Mouse (Mus musculus) liver, embryonic 11.5 days (tissue): ENCODE measurements around the gene Gm17631. TPM values are rescaled to one million over a fixed set of nuclear protein-coding genes. Genes with fewer than 3 reads are reported as not detected.
"Not testable (repeated sequence)": the region's sequence is repeated elsewhere in the genome, so short reads cannot be mapped to it uniquely, and the experiment has no call there.

Experiments used
- ATAC-seq: fragments of 200-750 bp; cut with Nextera tagmentation; replicated peaks from 2 replicates; pipeline ENCODE4 v1.8.0; 2017; ENCODE audit warnings: moderate number of reproducible peaks, mild to moderate bottlenecking, moderate TSS enrichment, moderate library complexity; ENCODE audit not compliant: low FRiP score
- DNase-seq: peaks from one replicate; pipeline ENCODE4 v3.0.0-alpha.2; 2017; ENCODE audit warnings: low spot score
- H3K27ac ChIP-seq: fragments of 300-500 bp; sonication (generic); 2 replicates; pipeline ENCODE4 v1.5.1; 2014; ENCODE audit warnings: mild to moderate bottlenecking, low read depth, low read length, control low read depth
- H3K27me3 ChIP-seq: fragments of 300-500 bp; sonication (generic); replicated peaks from 2 replicates; pipeline ENCODE4 v1.6.1; 2014; ENCODE audit warnings: low read length, mixed read lengths; ENCODE audit not compliant: control insufficient read depth, insufficient read depth
- H3K36me3 ChIP-seq: fragments of 300-500 bp; sonication (generic); 2 replicates; pipeline ENCODE4 v1.6.1; 2014; ENCODE audit warnings: mild to moderate bottlenecking, low read length, moderate library complexity, mixed read lengths; ENCODE audit not compliant: control insufficient read depth, insufficient read depth
- H3K4me1 ChIP-seq: fragments of 300-500 bp; sonication (generic); replicated peaks from 2 replicates; pipeline ENCODE4 v1.6.1; 2014; ENCODE audit warnings: low read length, mixed read lengths; ENCODE audit not compliant: control insufficient read depth, insufficient read depth
- H3K4me2 ChIP-seq: fragments of 300-500 bp; sonication (generic); 2 replicates; pipeline ENCODE4 v1.6.1; 2014; ENCODE audit warnings: mild to moderate bottlenecking, control low read depth, moderate library complexity
- H3K4me3 ChIP-seq: fragments of 300-500 bp; sonication (generic); 2 replicates; pipeline ENCODE4 v1.5.1; 2014; ENCODE audit warnings: low read depth, low read length, control low read depth
- H3K9ac ChIP-seq: fragments of 300-500 bp; sonication (generic); 2 replicates; pipeline ENCODE4 v1.6.1; 2014; ENCODE audit warnings: low read depth, low read length, control low read depth
- H3K9me3 ChIP-seq: fragments of 300-500 bp; sonication (generic); 2 replicates; pipeline ENCODE4 v1.6.1; 2016; ENCODE audit warnings: low read length, inconsistent platforms, mixed read lengths; ENCODE audit not compliant: control insufficient read depth
- WGBS: fragments of 180-500 bp; shearing (Covaris S2); extraction: QIAGEN DNeasy Blood & Tissue Kit; methylation state at CpG from one replicate; pipeline ENCODE4 v1.1.7; 2014; 5-methylcytosine and 5-hydroxymethylcytosine counted together
- polyA plus RNA-seq: library from polyadenylated mRNA; unstranded; fragments of >200 nt; fragmentation: Nextera tagmentation; extraction: Ambion mirVana; gene quantifications from 2 replicates; pipeline ENCODE4 v1.2.1, GENCODE M21; 2014

The Gm17631 gene
- polyA plus RNA-seq, result not detected in 2 replicates

GRCm38 (mm10) chr6:129862349-129862748 is at the start of gene Gm17631:
Gm17631 (plus strand) TSS chr6:129862649.
- not testable (repeated sequence) for H3K4me1 ChIP-seq, DNase-seq, H3K27me3 ChIP-seq, ATAC-seq, H3K4me2 ChIP-seq, H3K9ac ChIP-seq, H3K4me3 ChIP-seq, H3K27ac ChIP-seq, H3K9me3 ChIP-seq, H3K36me3 ChIP-seq
- WGBS, result no CpG with 5 or more reads among the region's 3 CpGs

DNA sequence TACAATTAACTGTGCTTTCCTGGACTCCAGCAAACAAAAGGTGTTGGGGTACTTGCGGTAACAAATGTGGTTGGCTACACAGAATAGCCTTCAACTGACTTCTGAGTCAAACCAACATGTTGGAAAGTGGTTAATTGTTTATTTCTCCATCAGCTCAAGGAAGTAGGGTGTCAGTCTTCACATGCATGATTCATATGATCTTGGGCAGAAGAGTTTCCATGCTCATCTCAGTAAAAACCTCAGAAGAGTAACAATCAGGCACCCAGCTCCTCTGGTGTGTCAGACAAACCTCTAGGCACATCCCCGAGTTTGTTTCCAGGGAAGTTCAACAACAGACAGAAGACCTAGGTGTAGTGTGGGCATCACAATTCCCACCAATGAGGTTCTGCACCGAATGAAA is 44.7 kb upstream of the Gm17631 start:
- WGBS, result 62% methylated on average over 3 of the region's 3 CpGs
- DNase-seq (no peak), ATAC-seq (no peak)
- no peak overlapping the region for H3K27ac ChIP-seq
- no peaks in the 10 kb centered on the region for H3K4me1 ChIP-seq
- no peak overlapping the region for H3K4me2 ChIP-seq
- no peak overlapping the region for H3K4me3 ChIP-seq
- H3K27me3 ChIP-seq, result no peaks in the 10 kb centered on the region
- H3K36me3 ChIP-seq, result no peaks in the 10 kb centered on the region
- no peaks in the 10 kb centered on the region for H3K9me3 ChIP-seq
- H3K9ac ChIP-seq, result no peak overlapping the region

DNA sequence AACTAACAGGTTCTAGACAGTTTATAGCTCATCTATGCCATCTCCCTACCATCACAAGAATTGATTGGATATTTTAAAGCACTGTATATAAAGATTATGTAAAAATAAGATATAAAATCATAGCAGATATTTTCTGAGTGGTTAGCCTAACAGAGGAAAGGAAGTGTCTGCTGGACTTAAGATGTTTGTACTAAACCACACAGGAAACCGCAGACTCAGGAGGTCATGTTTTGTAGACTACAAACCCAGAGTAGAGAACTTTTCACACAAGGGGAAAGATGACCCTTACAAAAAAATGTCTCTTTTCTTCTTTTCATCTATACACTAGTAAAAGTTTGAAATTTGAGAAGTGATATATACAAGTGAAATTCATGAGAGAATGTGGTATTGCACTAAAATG is 38.4 kb upstream of the Gm17631 start:
- Histone ChIP-seq H3K27ac (no peak overlapping the region), H3K9ac (no peak overlapping the region), H3K27me3 (no peaks in the 10 kb centered on the region), H3K4me2 (no peak overlapping the region), H3K4me1 (no peaks in the 10 kb centered on the region), H3K36me3 (no peaks in the 10 kb centered on the region), H3K9me3 (no peaks in the 10 kb centered on the region), H3K4me3 (no peak overlapping the region)
- DNase-seq (no peak), ATAC-seq (no peak)
- WGBS, result 76% methylated on average over 1 of the region's 1 CpGs

- Histone ChIP-seq H3K4me2 (no peak overlapping the region), H3K36me3 (no peaks in the 10 kb centered on the region), H3K9me3 (no peaks in the 10 kb centered on the region), H3K9ac (no peak overlapping the region), H3K4me3 (no peak overlapping the region), H3K27me3 (no peaks in the 10 kb centered on the region), H3K4me1 (no peaks in the 10 kb centered on the region), H3K27ac (no peak overlapping the region)
- WGBS, result 78% methylated on average over 1 of the region's 1 CpGs
- no peak for ATAC-seq
- DNase-seq, result no peak
Observed at GRCm38 (mm10) chr6:129825559-129825958, 36.9 kb upstream of the Gm17631 start.

- Histone ChIP-seq H3K36me3 (no peaks in the 10 kb centered on the region), H3K9me3 (no peaks in the 10 kb centered on the region), H3K9ac (no peak within 1 kb of the TSS), H3K4me1 (no peaks in the 10 kb centered on the region), H3K27ac (no peak within 1 kb of the TSS), H3K27me3 (no peaks in the 10 kb centered on the region), H3K4me3 (no peak within 1 kb of the TSS), H3K4me2 (no peak within 1 kb of the TSS)
- ATAC-seq (no peak), DNase-seq (no peak)
- 36% methylated on average over 1 of the region's 1 CpGs for WGBS
Observed at GRCm38 (mm10) chr6:129876549-129876948, 14.1 kb downstream of the Gm17631 start, which contains the start of gene Klra17. Klra17 (minus strand) TSS chr6:129876672.

GRCm38 (mm10) chr6:129882525-129882924 is 20.1 kb downstream of the Gm17631 start:
- Histone ChIP-seq H3K9me3 (no peaks in the 10 kb centered on the region), H3K4me1 (no peaks in the 10 kb centered on the region), H3K27ac (no peak overlapping the region), H3K4me2 (no peak overlapping the region), H3K36me3 (no peaks in the 10 kb centered on the region), H3K9ac (no peak overlapping the region), H3K4me3 (no peak overlapping the region), H3K27me3 (no peaks in the 10 kb centered on the region)
- WGBS, result 86% methylated on average over 2 of the region's 2 CpGs
- no peak for ATAC-seq
- DNase-seq, result no peak

Other genes with a start within 250 kb of the Gm17631 start
- gene Klrk1, start 238.8 kb upstream of the Gm17631 start, polyA plus RNA-seq, result not detected in 2 replicates
- gene Klrc3, start 219.3 kb upstream of the Gm17631 start, polyA plus RNA-seq, result not detected in 2 replicates
- gene Klrc2, start 202.0 kb upstream of the Gm17631 start, polyA plus RNA-seq, result not detected in 2 replicates
- gene Klrc1, start 183.7 kb upstream of the Gm17631 start, polyA plus RNA-seq, result not detected in 2 replicates
- gene Klri1, start 145.5 kb upstream of the Gm17631 start, polyA plus RNA-seq, result not detected in 2 replicates
- not detected in 2 replicates for gene Klri2, start 122.2 kb upstream of the Gm17631 start, polyA plus RNA-seq
- gene Gm156, start 78.4 kb upstream of the Gm17631 start, polyA plus RNA-seq, result not detected in 2 replicates
- gene Klra17, start 14.0 kb downstream of the Gm17631 start, polyA plus RNA-seq, result not detected in 2 replicates
- gene Klra5, start 55.0 kb downstream of the Gm17631 start, polyA plus RNA-seq, result not detected in 2 replicates
- gene Klra6, start 164.3 kb downstream of the Gm17631 start, polyA plus RNA-seq, result not detected in 2 replicates
- not detected in 2 replicates for gene Klra4, start 204.6 kb downstream of the Gm17631 start, polyA plus RNA-seq